Mouse (Mus musculus) liver, embryonic 12.5 days (tissue): ENCODE results near the gene Uba52. TPM values are rescaled to one million over a fixed set of nuclear protein-coding genes. Genes with fewer than 3 reads are reported as not detected.

ENCODE experiments used
- ATAC-seq: fragments of 200-750 bp; cut with Nextera tagmentation; 2 replicates; pipeline ENCODE4 v1.8.0; 2017; ENCODE audit warnings: moderate number of reproducible peaks, mild to moderate bottlenecking, moderate library complexity
- H3K27ac ChIP-seq: fragments of 300-500 bp; sonication (generic); 2 replicates; pipeline ENCODE4 v1.5.1; 2016; ENCODE audit warnings: mild to moderate bottlenecking
- H3K27me3 ChIP-seq: fragments of 300-500 bp; sonication (generic); replicated peaks from 2 replicates; pipeline ENCODE4 v1.6.1; 2016; ENCODE audit warnings: mild to moderate bottlenecking, moderate library complexity
- H3K36me3 ChIP-seq: fragments of 300-500 bp; sonication (generic); 2 replicates; pipeline ENCODE4 v1.6.1; 2016; ENCODE audit warnings: mild to moderate bottlenecking, moderate library complexity
- H3K4me1 ChIP-seq: fragments of 300-500 bp; sonication (generic); 2 replicates; pipeline ENCODE4 v1.6.1; 2016
- H3K4me2 ChIP-seq: fragments of 300-500 bp; sonication (generic); 2 replicates; pipeline ENCODE4 v1.6.1; 2016; ENCODE audit warnings: mild to moderate bottlenecking, moderate library complexity
- H3K4me3 ChIP-seq: fragments of 300-500 bp; sonication (generic); 2 replicates; pipeline ENCODE4 v1.5.1; 2016; ENCODE audit warnings: mild to moderate bottlenecking, moderate library complexity
- H3K9ac ChIP-seq: fragments of 300-500 bp; sonication (generic); 2 replicates; pipeline ENCODE4 v1.6.1; 2016; ENCODE audit warnings: mild to moderate bottlenecking, moderate library complexity
- H3K9me3 ChIP-seq: fragments of 300-500 bp; sonication (generic); replicated peaks from 2 replicates; pipeline ENCODE4 v1.6.1; 2016; ENCODE audit warnings: mild to moderate bottlenecking, moderate library complexity
- WGBS: fragments of 180-500 bp; shearing (Covaris S2); methylation state at CpG from one replicate; pipeline ENCODE4 v1.1.7; 2016; ENCODE audit not compliant: insufficient replicate concordance; 5-methylcytosine and 5-hydroxymethylcytosine counted together
- polyA plus RNA-seq: library from polyadenylated mRNA; unstranded; fragments of >200 nt; fragmentation: Nextera tagmentation; extraction: Ambion mirVana; gene quantifications from 2 replicates; pipeline ENCODE4 v1.2.1, GENCODE M21; 2016

Gene Uba52
- polyA plus RNA-seq: 841 and 876 TPM in 2 replicates

DNA sequence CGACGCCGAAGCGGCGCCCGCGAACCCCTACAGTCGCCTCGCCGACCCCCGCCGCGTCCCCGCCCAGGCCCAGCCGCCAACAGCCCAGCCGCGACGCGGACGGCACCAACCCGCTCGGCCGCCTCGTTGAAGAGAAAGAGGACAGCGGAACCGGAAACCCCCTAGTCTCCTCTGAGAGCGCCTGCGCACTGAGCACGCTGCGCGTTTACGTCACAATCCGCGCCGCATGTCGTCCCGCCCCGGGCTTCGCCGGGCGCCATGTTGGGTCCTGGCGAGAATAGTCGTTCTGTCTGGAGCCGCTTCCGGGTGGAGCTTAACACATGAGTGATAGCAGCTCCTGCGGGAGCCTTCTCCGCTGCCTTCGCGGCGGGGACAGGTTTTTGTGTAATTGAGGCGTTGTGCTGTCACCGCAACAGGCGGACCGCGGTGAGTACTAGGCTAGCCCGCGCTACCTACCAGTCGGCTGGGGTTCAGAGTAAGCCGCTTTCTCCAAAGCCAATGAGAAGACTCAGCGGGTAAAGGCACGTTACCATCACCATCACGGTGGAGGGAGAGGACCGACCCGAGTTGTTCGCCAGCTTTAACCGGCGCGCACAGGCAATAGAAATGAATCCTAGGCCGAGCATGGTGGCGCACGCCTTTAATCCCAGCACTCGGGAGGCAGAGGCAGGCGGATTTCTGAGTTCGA lies at the start of gene Uba52:
Gene Uba52, minus strand, starts transcription at position 574 of the 688 bp plus-strand sequence.
- peaks cover 60% of the 10 kb centered on the region for H3K4me1 ChIP-seq
- H3K9me3 ChIP-seq: no peaks in the 10 kb centered on the region
- peak; percentile 74 for ATAC-seq
- under 1% methylated on average over 71 of the region's 74 CpGs for WGBS
- peak within 1 kb of the TSS; percentile 98 for H3K27ac ChIP-seq
- H3K36me3 ChIP-seq: peaks cover 56% of the 10 kb centered on the region
- H3K27me3 ChIP-seq: no peaks in the 10 kb centered on the region
- H3K4me3 ChIP-seq: peak within 1 kb of the TSS; percentile 99
- H3K9ac ChIP-seq: peak within 1 kb of the TSS; percentile 99
- peak within 1 kb of the TSS; percentile 84 for H3K4me2 ChIP-seq

DNA sequence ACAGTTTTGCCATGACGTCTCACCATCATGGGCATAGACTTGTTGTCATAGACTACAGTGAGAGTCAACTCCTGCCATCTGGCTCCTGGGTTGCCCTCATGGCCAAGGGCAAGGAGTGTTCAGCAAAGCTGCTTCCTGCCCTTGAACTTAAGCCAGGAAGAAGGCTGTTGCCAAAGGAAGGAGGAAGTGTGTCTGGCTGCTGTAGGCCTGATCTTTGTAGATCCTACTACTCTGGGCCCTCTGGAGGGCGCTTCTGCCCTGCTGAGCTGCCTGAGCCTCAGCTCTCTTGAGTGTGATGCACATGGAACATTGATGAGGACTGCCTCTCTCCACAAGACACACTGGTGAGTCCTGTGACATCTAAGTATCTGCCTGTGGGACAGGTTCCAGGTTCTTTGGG lies 49.5 kb upstream of the Uba52 start:
- Histone ChIP-seq H3K36me3 (0 out of 2 replicates have a peak, but pooled peaks cover 8% of the 10 kb centered on the region), H3K4me1 (peaks cover 95% of the 10 kb centered on the region), H3K4me2 (no peak overlapping the region), H3K4me3 (no peak overlapping the region), H3K9ac (no peak overlapping the region), H3K9me3 (no peaks in the 10 kb centered on the region), H3K27me3 (no peaks in the 10 kb centered on the region), H3K27ac (no peak overlapping the region)
- no peak; the same call in 1 of the 2 replicates for ATAC-seq
- WGBS: 51% methylated on average over 2 of the region's 2 CpGs

DNA sequence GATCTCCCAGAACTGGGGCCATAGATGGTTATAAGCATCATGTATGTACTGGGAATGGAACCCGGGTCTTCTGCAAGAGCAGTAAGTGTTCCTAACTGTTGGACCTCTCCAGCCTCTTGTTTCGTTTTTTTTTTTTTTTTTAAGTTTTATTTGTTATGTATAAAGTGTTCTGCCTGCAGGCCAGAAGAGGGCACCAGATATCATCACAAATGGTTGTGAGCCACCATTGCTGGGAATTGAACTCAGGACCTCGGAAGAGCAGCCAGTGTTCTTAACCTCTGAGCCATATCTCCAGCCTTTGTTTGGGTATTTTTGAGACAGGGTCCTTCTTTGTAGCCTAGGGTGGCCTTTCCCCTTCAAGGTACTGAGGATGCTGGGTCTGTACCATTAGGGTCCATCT lies 48.4 kb upstream of the Uba52 start:
- Histone ChIP-seq H3K27me3 (no peaks in the 10 kb centered on the region), H3K4me1 (peaks cover 95% of the 10 kb centered on the region), H3K36me3 (0 out of 2 replicates have a peak, but pooled peaks cover 8% of the 10 kb centered on the region), H3K4me3 (no peak overlapping the region), H3K27ac (peak overlapping the region; percentile 12; the same call in 1 of the 2 replicates), H3K9me3 (no peaks in the 10 kb centered on the region), H3K9ac (no peak overlapping the region), H3K4me2 (no peak overlapping the region)
- no peak for ATAC-seq
- WGBS: 58% methylated on average over 3 of the region's 3 CpGs

- no peak for ATAC-seq
- Histone ChIP-seq H3K27me3 (no peaks in the 10 kb centered on the region), H3K9me3 (no peaks in the 10 kb centered on the region), H3K27ac (peak overlapping the region; percentile 12; the same call in 1 of the 2 replicates), H3K4me3 (no peak overlapping the region), H3K4me2 (no peak overlapping the region), H3K9ac (no peak overlapping the region), H3K4me1 (peaks cover 95% of the 10 kb centered on the region), H3K36me3 (0 out of 2 replicates have a peak, but pooled peaks cover 8% of the 10 kb centered on the region)
- WGBS: 17% methylated on average over 4 of the region's 4 CpGs
Measured at GRCm38 (mm10) chr8:70558334-70558733, 47.7 kb upstream of the Uba52 start.

- Histone ChIP-seq H3K9me3 (no peaks in the 10 kb centered on the region), H3K4me1 (peaks cover 91% of the 10 kb centered on the region), H3K27ac (peak overlapping the region; percentile 67), H3K4me2 (no peak overlapping the region), H3K4me3 (no peak overlapping the region), H3K27me3 (no peaks in the 10 kb centered on the region), H3K36me3 (0 out of 2 replicates have a peak, but pooled peaks cover 6% of the 10 kb centered on the region), H3K9ac (no peak overlapping the region)
- WGBS: 66% methylated on average over 4 of the region's 4 CpGs
- ATAC-seq: 0 out of 2 replicates have a peak, but pooled peaks have one; percentile 29
Measured at GRCm38 (mm10) chr8:70555079-70555747, 44.6 kb upstream of the Uba52 start.

GRCm38 (mm10) chr8:70553740-70554139 lies 43.1 kb upstream of the Uba52 start:
- ATAC-seq: no peak
- Histone ChIP-seq H3K4me2 (no peak overlapping the region), H3K36me3 (0 out of 2 replicates have a peak, but pooled peaks cover 2% of the 10 kb centered on the region), H3K9me3 (no peaks in the 10 kb centered on the region), H3K27ac (no peak overlapping the region), H3K4me3 (no peak overlapping the region), H3K27me3 (no peaks in the 10 kb centered on the region), H3K4me1 (peaks cover 89% of the 10 kb centered on the region), H3K9ac (no peak overlapping the region)

- no peak overlapping the region for H3K4me3 ChIP-seq
- 0 out of 2 replicates have a peak, but pooled peaks cover 2% of the 10 kb centered on the region for H3K36me3 ChIP-seq
- no peaks in the 10 kb centered on the region for H3K27me3 ChIP-seq
- H3K9me3 ChIP-seq: no peaks in the 10 kb centered on the region
- WGBS: 32% methylated on average over 1 of the region's 1 CpGs
- no peak overlapping the region for H3K4me2 ChIP-seq
- no peak for ATAC-seq
- no peak overlapping the region for H3K9ac ChIP-seq
- H3K27ac ChIP-seq: 0 out of 2 replicates have a peak overlapping the region, but pooled peaks have one; percentile 20
- H3K4me1 ChIP-seq: peaks cover 89% of the 10 kb centered on the region
Measured at GRCm38 (mm10) chr8:70552836-70553235, 42.2 kb upstream of the Uba52 start.

- Histone ChIP-seq H3K27me3 (no peaks in the 10 kb centered on the region), H3K36me3 (peaks cover 2% of the 10 kb centered on the region; the same call in 1 of the 2 replicates), H3K27ac (peak overlapping the region; percentile 13; the same call in 1 of the 2 replicates), H3K9me3 (no peaks in the 10 kb centered on the region), H3K4me1 (peaks cover 89% of the 10 kb centered on the region), H3K4me3 (no peak overlapping the region), H3K4me2 (no peak overlapping the region), H3K9ac (0 out of 2 replicates have a peak overlapping the region, but pooled peaks have one; percentile 11)
- ATAC-seq: no peak
- 34% methylated on average over 3 of the region's 3 CpGs for WGBS
Measured at GRCm38 (mm10) chr8:70551558-70552161, 41.1 kb upstream of the Uba52 start.

GRCm38 (mm10) chr8:70549412-70550184 lies 39.0 kb upstream of the Uba52 start:
- H3K27me3 ChIP-seq: no peaks in the 10 kb centered on the region
- no peak overlapping the region for H3K4me3 ChIP-seq
- H3K36me3 ChIP-seq: no peaks in the 10 kb centered on the region; the same call in 1 of the 2 replicates
- H3K4me1 ChIP-seq: peaks cover 91% of the 10 kb centered on the region
- ATAC-seq: no peak
- no peak overlapping the region for H3K4me2 ChIP-seq
- H3K27ac ChIP-seq: no peak overlapping the region
- H3K9ac ChIP-seq: no peak overlapping the region
- H3K9me3 ChIP-seq: no peaks in the 10 kb centered on the region
- 52% methylated on average over 10 of the region's 10 CpGs for WGBS

DNA sequence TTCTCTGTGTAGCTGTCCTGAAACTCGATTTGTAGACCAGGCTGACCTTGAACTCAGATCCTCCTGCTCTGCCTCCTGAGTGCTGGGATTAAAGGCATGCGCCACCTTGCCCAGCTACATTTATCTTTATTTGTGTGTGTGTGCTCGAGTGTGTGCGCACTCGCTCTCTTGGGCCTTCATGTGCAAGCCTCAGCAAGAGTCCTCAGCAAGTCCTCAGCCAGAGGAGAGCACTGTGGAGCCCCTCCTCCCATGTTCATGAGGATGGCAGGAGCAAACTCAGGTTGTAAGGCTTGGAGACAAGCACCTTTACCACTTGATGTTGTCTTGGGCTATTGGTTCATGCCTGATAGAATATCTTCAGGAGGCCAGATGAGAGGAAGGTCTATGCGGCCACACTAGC lies 37.2 kb upstream of the Uba52 start:
- H3K27ac ChIP-seq: no peak overlapping the region
- no peak overlapping the region for H3K9ac ChIP-seq
- H3K36me3 ChIP-seq: peaks cover 3% of the 10 kb centered on the region; the same call in 1 of the 2 replicates
- peaks cover 91% of the 10 kb centered on the region for H3K4me1 ChIP-seq
- no peak overlapping the region for H3K4me2 ChIP-seq
- 74% methylated on average over 6 of the region's 6 CpGs for WGBS
- no peaks in the 10 kb centered on the region for H3K27me3 ChIP-seq
- no peak overlapping the region for H3K4me3 ChIP-seq
- no peaks in the 10 kb centered on the region for H3K9me3 ChIP-seq
- no peak for ATAC-seq

DNA sequence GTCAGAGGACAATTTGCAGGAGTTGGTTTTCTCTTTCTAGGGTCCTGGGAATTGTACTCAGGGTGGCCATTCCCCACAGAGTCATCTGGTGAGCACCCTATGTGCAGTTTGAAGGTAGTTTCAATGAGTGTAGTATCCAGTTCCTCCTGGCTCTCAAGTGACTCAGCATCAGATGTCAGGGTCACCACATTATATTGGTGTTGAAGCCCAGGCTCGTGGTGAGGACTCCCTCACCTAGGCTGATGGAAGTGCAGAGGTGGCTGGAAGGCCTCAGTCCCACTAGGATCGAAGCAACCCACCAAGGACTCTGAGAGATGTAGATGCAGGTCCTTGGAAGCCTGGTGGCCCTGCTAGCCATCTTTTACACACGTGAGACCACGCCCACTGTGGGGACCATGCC lies 35.8 kb upstream of the Uba52 start:
- ATAC-seq: no peak
- Histone ChIP-seq H3K9ac (0 out of 2 replicates have a peak overlapping the region, but pooled peaks have one; percentile 9), H3K27ac (0 out of 2 replicates have a peak overlapping the region, but pooled peaks have one; percentile 16), H3K4me1 (peaks cover 90% of the 10 kb centered on the region), H3K36me3 (peaks cover 3% of the 10 kb centered on the region; the same call in 1 of the 2 replicates), H3K9me3 (no peaks in the 10 kb centered on the region), H3K4me2 (no peak overlapping the region), H3K4me3 (no peak overlapping the region), H3K27me3 (no peaks in the 10 kb centered on the region)
- WGBS: 46% methylated on average over 4 of the region's 4 CpGs
